Mouse (Mus musculus): Measurements from ENCODE around the gene Telo2.

Telo2 gene

GRCm38 (mm10) chr17:25115664-25116432 lies at the start of gene Telo2:
Gene Telo2, minus strand, starts transcription at chr17:25115967.
- peak; percentile 97 for DNase-seq

- DNase-seq, result no peak
These were observed 49.0 kb upstream of the Telo2 start for GRCm38 (mm10) chr17:25164770-25165169.

GRCm38 (mm10) chr17:25163387-25163786 lies 47.6 kb upstream of the Telo2 start:
- DNase-seq, result no peak

GRCm38 (mm10) chr17:25162161-25162560 lies 46.4 kb upstream of the Telo2 start, which contains the start of gene Ccdc154:
Gene Ccdc154, plus strand, starts transcription at chr17:25162461.
- DNase-seq, result no peak

GRCm38 (mm10) chr17:25139960-25140359 lies 24.2 kb upstream of the Telo2 start:
- no peak for DNase-seq

GRCm38 (mm10) chr17:25138803-25139202 lies 23.0 kb upstream of the Telo2 start:
- DNase-seq, result no peak

GRCm38 (mm10) chr17:25135622-25136021 lies 19.9 kb upstream of the Telo2 start:
- no peak for DNase-seq

GRCm38 (mm10) chr17:25133275-25133698 lies 17.5 kb upstream of the Telo2 start, which contains the start of gene Clcn7:
Gene Clcn7, plus strand, starts transcription at chr17:25133391.
- peak; percentile 92 for DNase-seq

- DNase-seq, result no peak
These were observed 14.3 kb upstream of the Telo2 start for GRCm38 (mm10) chr17:25130060-25130459.

- DNase-seq, result peak; percentile 64
These were observed 11.9 kb upstream of the Telo2 start for GRCm38 (mm10) chr17:25127681-25128080.

- DNase-seq, result peak; percentile 81
These were observed 11.3 kb upstream of the Telo2 start for GRCm38 (mm10) chr17:25127079-25127478.

GRCm38 (mm10) chr17:25125442-25126060 lies 9.8 kb upstream of the Telo2 start:
- DNase-seq, result peak; percentile 62

GRCm38 (mm10) chr17:25123979-25124378 lies 8.2 kb upstream of the Telo2 start:
- peak; percentile 40 for DNase-seq

- no peak for DNase-seq
These were observed 4.6 kb upstream of the Telo2 start, which contains the start of gene Ptx4 for GRCm38 (mm10) chr17:25120406-25120805. Gene Ptx4, plus strand, starts transcription at chr17:25120760.

GRCm38 (mm10) chr17:25117263-25117662 lies 1.5 kb upstream of the Telo2 start:
- DNase-seq, result no peak

- peak; percentile 68 for DNase-seq
These were observed 690 bp downstream of the Telo2 start for GRCm38 (mm10) chr17:25114908-25115645.

GRCm38 (mm10) chr17:25112423-25112810 lies 3.4 kb downstream of the Telo2 start:
- no peak for DNase-seq

- DNase-seq, result no peak
These were observed 3.9 kb downstream of the Telo2 start for GRCm38 (mm10) chr17:25111739-25112422.

- no peak for DNase-seq
These were observed 4.5 kb downstream of the Telo2 start for GRCm38 (mm10) chr17:25111220-25111619.

- DNase-seq, result no peak
These were observed 5.2 kb downstream of the Telo2 start for GRCm38 (mm10) chr17:25110590-25110989.

- peak; percentile 66 for DNase-seq
These were observed 6.2 kb downstream of the Telo2 start for GRCm38 (mm10) chr17:25109578-25109977.

- DNase-seq, result no peak
These were observed 8.0 kb downstream of the Telo2 start for GRCm38 (mm10) chr17:25107786-25108185.

- DNase-seq, result no peak
These were observed 14.4 kb downstream of the Telo2 start for GRCm38 (mm10) chr17:25101338-25101737.
